Mouse (Mus musculus) naive thymus-derived CD4-positive, alpha-beta T cell, adult 5 months (primary cell): Measurements from ENCODE around the gene Olfr711. TPM values are rescaled to one million over a fixed set of nuclear protein-coding genes. Genes with fewer than 3 reads are reported as not detected.

Experiments used
- polyA plus RNA-seq: library from polyadenylated mRNA; unstranded; fragments of 100-300 nt; shearing (Covaris generic); gene quantifications from one replicate; pipeline ENCODE4 v1.2.1, GENCODE M21; 2017

Gene Olfr711
- polyA plus RNA-seq = not detected

GRCm38 (mm10) chr7:106975353-106975752 lies at the start of gene Olfr711:
Gene Olfr711, minus strand, starts transcription at chr7:106975453.

GRCm38 (mm10) chr7:107005972-107006371 lies 30.7 kb upstream of the Olfr711 start, which contains the start of gene Olfr2:
Gene Olfr2, minus strand, starts transcription at chr7:107006072.

GRCm38 (mm10) chr7:106963837-106964236 lies 11.4 kb downstream of the Olfr711 start, which contains the start of gene Olfr6:
Gene Olfr6, minus strand, starts transcription at chr7:106963937.

GRCm38 (mm10) chr7:106948212-106948611 lies 27.0 kb downstream of the Olfr711 start, which contains the start of gene Olfr710:
Gene Olfr710, minus strand, starts transcription at chr7:106948312.

GRCm38 (mm10) chr7:106932119-106932518 lies 43.1 kb downstream of the Olfr711 start, which contains the start of gene Olfr709-ps1:
Gene Olfr709-ps1, minus strand, starts transcription at chr7:106932219.

Other genes with a start within 250 kb of the Olfr711 start
- gene Olfr697, start 233.0 kb downstream of the Olfr711 start, polyA plus RNA-seq = not detected
- not detected for gene Olfr698, start 220.1 kb downstream of the Olfr711 start, polyA plus RNA-seq
- gene Olfr699, start 182.3 kb downstream of the Olfr711 start, polyA plus RNA-seq = not detected
- gene Olfr700, start 166.6 kb downstream of the Olfr711 start, polyA plus RNA-seq = not detected
- not detected for gene Olfr701, start 161.3 kb downstream of the Olfr711 start, polyA plus RNA-seq
- gene Olfr702, start 141.6 kb downstream of the Olfr711 start, polyA plus RNA-seq = not detected
- gene Olfr703, start 132.1 kb downstream of the Olfr711 start, polyA plus RNA-seq = not detected
- not detected for gene Olfr704, start 112.3 kb downstream of the Olfr711 start, polyA plus RNA-seq
- gene Olfr705, start 98.6 kb downstream of the Olfr711 start, polyA plus RNA-seq = not detected
- gene Olfr706, start 87.3 kb downstream of the Olfr711 start, polyA plus RNA-seq = not detected
- not detected for gene Olfr707, start 74.2 kb downstream of the Olfr711 start, polyA plus RNA-seq
- not detected for gene Olfr1532-ps1, start 67.5 kb downstream of the Olfr711 start, polyA plus RNA-seq
- not detected for gene Olfr709-ps1, start 43.2 kb downstream of the Olfr711 start, polyA plus RNA-seq
- gene Olfr710, start 27.1 kb downstream of the Olfr711 start, polyA plus RNA-seq = not detected
- gene Olfr6, start 11.5 kb downstream of the Olfr711 start, polyA plus RNA-seq = not detected
- not detected for gene Olfr2, start 30.6 kb upstream of the Olfr711 start, polyA plus RNA-seq
- not detected for gene Olfr713, start 55.7 kb upstream of the Olfr711 start, polyA plus RNA-seq
- not detected for gene Olfr714, start 95.5 kb upstream of the Olfr711 start, polyA plus RNA-seq
- not detected for gene Olfr17, start 117.8 kb upstream of the Olfr711 start, polyA plus RNA-seq
- gene Olfr715b, start 134.9 kb upstream of the Olfr711 start, polyA plus RNA-seq = 0.14 TPM
- not detected for gene Olfr715, start 155.6 kb upstream of the Olfr711 start, polyA plus RNA-seq
- gene Olfr716, start 162.9 kb upstream of the Olfr711 start, polyA plus RNA-seq = not detected
- not detected for gene Nlrp14, start 191.5 kb upstream of the Olfr711 start, polyA plus RNA-seq
- gene Rbmxl2, start 234.0 kb upstream of the Olfr711 start, polyA plus RNA-seq = not detected